Mouse (Mus musculus): ENCODE measurements around the gene Prrc2b. TPM values are rescaled to one million over a fixed set of nuclear protein-coding genes. Genes with fewer than 3 reads are reported as not detected.

The Prrc2b gene
- polyA plus RNA-seq, 1 experiment from 2014 or later: 61.6 TPM

DNA sequence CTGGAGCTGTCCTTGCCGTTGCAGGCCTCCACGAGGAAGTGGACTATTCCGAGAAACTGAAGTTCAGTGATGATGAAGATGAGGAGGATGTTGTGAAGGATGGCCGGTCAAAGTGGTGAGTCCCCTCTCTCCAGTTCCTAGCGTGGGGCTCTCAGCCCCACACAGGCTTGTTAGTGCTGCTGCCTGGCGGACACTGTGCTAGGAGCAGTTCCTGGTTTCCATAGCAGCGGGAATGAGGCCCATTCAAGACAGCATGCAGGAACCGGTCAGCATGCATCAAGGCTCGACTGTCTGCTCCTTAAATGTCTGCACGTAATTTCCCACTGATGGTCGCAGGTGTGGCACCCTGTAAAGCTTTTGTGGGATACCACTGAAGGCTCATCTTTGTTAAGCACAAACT is 48.1 kb downstream of the Prrc2b start:
- Histone ChIP-seq H3K4me2 (no peak overlapping the region), H3K9me3 (no peaks in the 10 kb centered on the region), H3K4me3 (no peak overlapping the region), H3K36me3 (peaks cover 100% of the 10 kb centered on the region), H3K9ac (no peak overlapping the region), H3K4me1 (replicated peaks) (peaks cover 8% of the 10 kb centered on the region; the same call in 1 of the 2 replicates), H3K27me3 (no peaks in the 10 kb centered on the region), H3K27ac (replicated peaks) (no peak overlapping the region)
- WGBS: 69% methylated on average over 11 of the region's 11 CpGs
- ATAC-seq (ENCODE audit: low read depth): no peak

DNA sequence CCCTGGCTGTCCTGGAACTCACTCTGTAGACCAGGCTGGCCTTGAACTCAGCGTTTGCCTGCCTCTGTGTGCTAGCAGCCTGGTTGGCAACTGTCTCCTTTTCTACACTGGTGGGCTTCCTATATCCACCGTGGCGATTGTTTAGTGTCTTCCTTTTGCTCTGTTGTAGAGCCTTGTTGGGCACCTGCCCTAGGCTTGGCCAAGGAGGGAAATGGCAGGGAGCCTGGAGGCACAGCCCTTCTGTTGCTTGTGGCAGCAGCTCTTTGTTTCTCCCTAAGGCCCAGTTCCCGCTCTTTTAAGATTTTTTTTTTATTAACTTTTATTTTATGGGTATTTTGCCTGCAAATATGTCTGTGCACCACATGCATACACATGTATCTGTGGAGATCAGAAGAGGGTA is 49.2 kb downstream of the Prrc2b start:
- Histone ChIP-seq H3K4me3 (no peak overlapping the region), H3K4me2 (no peak overlapping the region), H3K27me3 (no peaks in the 10 kb centered on the region), H3K27ac (replicated peaks) (no peak overlapping the region), H3K9ac (no peak overlapping the region), H3K36me3 (peaks cover 100% of the 10 kb centered on the region), H3K4me1 (replicated peaks) (peaks cover 8% of the 10 kb centered on the region; the same call in 1 of the 2 replicates), H3K9me3 (no peaks in the 10 kb centered on the region)
- 92% methylated on average over 4 of the region's 4 CpGs for WGBS
- ATAC-seq (ENCODE audit: low read depth): no peak

DNA sequence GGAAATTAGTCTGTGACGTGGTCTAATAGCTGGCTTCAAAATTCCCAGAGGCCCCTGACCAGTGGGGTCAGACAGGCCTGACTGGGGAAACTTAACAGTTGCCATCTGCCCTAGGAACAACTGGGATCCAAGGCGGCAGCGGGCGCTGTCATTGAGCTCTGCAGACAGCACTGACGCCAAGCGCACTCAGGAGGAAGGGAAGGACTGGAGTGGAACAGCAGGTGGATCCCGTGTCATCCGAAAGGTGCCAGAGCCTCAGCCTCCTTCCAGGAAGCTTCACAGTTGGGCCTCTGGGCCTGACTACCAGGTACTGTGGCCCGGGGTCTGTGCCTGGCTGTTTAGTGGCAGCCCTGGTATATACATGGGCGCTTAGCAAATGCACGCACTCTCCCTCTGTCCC is 49.8 kb downstream of the Prrc2b start:
- peak overlapping the region; percentile 54 for H3K27ac ChIP-seq (replicated peaks)
- H3K9ac ChIP-seq: no peak overlapping the region
- no peak for ATAC-seq (ENCODE audit: low read depth)
- H3K4me1 ChIP-seq (replicated peaks): peaks cover 8% of the 10 kb centered on the region; the same call in 1 of the 2 replicates
- H3K4me2 ChIP-seq: no peak overlapping the region
- H3K9me3 ChIP-seq: no peaks in the 10 kb centered on the region
- H3K4me3 ChIP-seq: no peak overlapping the region
- H3K36me3 ChIP-seq: peaks cover 100% of the 10 kb centered on the region
- 90% methylated on average over 11 of the region's 11 CpGs for WGBS
- H3K27me3 ChIP-seq: no peaks in the 10 kb centered on the region

DNA sequence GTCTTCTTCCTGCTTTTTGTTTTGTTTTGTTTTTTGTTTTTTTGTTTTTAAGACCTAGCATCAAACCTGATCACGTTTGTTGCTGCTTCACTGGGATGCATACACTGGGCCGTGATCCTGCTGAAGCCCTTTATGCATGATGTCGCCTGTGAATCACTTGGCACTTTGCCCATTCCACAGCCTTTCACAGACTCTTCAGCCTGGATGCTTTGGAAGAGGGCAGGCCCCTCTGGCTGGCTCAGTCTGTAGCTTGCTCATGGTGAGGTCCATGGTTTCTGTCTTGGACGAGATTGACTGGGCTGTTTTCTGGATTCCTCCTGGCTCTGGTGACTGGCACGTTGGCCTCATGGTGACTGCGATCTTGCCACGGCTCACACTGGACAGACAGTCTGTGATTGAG is 50.6 kb downstream of the Prrc2b start:
- H3K4me1 ChIP-seq (replicated peaks): peaks cover 8% of the 10 kb centered on the region; the same call in 1 of the 2 replicates
- 61% methylated on average over 7 of the region's 7 CpGs for WGBS
- peak overlapping the region; percentile 54; the same call in 1 of the 2 replicates for H3K27ac ChIP-seq (replicated peaks)
- H3K27me3 ChIP-seq: no peaks in the 10 kb centered on the region
- no peak overlapping the region for H3K9ac ChIP-seq
- H3K4me3 ChIP-seq: no peak overlapping the region
- no peaks in the 10 kb centered on the region for H3K9me3 ChIP-seq
- ATAC-seq (ENCODE audit: low read depth): peak; percentile 67; the same call in 1 of the 2 replicates
- no peak overlapping the region for H3K4me2 ChIP-seq
- peaks cover 100% of the 10 kb centered on the region for H3K36me3 ChIP-seq

DNA sequence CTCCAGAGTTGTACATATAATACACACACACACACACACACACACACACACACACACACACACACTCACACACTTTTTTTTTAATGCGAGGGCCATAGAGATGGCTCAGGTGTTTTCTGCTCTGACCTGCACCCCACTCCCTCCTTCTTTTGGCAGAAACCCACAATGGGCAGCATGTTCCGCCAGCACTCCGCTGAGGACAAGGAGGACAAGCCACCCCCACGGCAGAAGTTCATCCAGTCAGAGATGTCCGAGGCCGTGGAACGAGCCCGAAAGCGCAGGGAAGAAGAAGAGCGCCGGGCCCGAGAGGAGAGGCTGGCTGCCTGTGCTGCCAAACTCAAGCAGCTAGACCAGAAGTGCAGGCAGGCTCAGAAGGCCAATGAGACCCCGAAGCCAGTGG is 53.0 kb downstream of the Prrc2b start:
- Histone ChIP-seq H3K27ac (replicated peaks) (no peak overlapping the region), H3K4me1 (replicated peaks) (peaks cover 8% of the 10 kb centered on the region; the same call in 1 of the 2 replicates), H3K27me3 (no peaks in the 10 kb centered on the region), H3K36me3 (peaks cover 100% of the 10 kb centered on the region), H3K4me3 (no peak overlapping the region), H3K9ac (no peak overlapping the region), H3K4me2 (no peak overlapping the region), H3K9me3 (no peaks in the 10 kb centered on the region)
- ATAC-seq (ENCODE audit: low read depth): no peak
- WGBS: 94% methylated on average over 13 of the region's 13 CpGs

DNA sequence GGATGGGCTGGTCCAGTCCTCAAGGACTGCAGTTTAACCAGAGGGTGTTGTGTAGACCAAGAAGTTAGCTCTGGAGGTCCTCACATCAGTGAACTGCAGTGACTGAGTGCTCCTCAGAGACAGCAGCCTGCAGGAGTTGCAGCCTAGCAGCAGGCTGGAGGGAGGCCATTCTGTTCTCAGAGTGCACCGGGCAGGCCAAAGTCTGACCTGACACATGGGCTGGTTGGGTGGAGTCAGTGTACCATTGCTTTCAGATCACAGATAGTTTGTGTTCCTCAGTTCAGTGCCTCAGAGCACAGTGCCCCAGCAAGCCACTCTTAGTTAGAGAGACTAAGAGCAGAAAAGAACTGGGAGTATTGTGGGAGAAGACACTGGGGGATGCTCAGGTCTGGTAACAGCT is 56.8 kb downstream of the Prrc2b start:
- Histone ChIP-seq H3K4me1 (replicated peaks) (peaks cover under 1% of the 10 kb centered on the region; the same call in 1 of the 2 replicates), H3K9ac (no peak overlapping the region), H3K27me3 (no peaks in the 10 kb centered on the region), H3K4me2 (no peak overlapping the region), H3K4me3 (no peak overlapping the region), H3K9me3 (no peaks in the 10 kb centered on the region), H3K27ac (replicated peaks) (no peak overlapping the region), H3K36me3 (peaks cover 100% of the 10 kb centered on the region)
- 96% methylated on average over 1 of the region's 1 CpGs for WGBS
- no peak for ATAC-seq (ENCODE audit: low read depth)

DNA sequence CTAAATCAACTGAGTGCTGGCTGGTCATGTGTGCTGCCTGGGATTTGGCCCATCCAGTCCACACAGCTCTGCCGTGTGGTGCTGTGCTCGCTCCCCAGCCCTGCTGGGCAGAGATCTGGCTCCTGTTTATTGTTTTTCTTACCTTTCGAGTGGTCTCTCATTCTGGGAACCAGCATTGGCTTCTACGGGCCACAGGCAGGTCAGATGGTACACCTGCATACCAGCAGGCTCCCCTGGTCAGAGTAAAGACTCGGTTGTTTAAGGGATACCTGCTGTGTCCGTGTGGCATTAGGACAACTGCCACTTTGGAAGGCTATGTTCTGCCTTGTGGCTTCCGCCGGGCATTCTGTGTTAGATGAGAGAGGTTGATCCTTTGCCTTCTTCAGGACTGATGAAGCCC is 60.8 kb downstream of the Prrc2b start:
- Histone ChIP-seq H3K36me3 (peaks cover 100% of the 10 kb centered on the region), H3K4me3 (no peak overlapping the region), H3K9ac (no peak overlapping the region; the same call in 1 of the 2 replicates), H3K9me3 (no peaks in the 10 kb centered on the region), H3K27ac (replicated peaks) (peak overlapping the region; percentile 42; the same call in 1 of the 2 replicates), H3K4me1 (replicated peaks) (peaks cover 9% of the 10 kb centered on the region), H3K4me2 (no peak overlapping the region), H3K27me3 (no peaks in the 10 kb centered on the region)
- no peak for ATAC-seq (ENCODE audit: low read depth)
- 92% methylated on average over 8 of the region's 8 CpGs for WGBS

DNA sequence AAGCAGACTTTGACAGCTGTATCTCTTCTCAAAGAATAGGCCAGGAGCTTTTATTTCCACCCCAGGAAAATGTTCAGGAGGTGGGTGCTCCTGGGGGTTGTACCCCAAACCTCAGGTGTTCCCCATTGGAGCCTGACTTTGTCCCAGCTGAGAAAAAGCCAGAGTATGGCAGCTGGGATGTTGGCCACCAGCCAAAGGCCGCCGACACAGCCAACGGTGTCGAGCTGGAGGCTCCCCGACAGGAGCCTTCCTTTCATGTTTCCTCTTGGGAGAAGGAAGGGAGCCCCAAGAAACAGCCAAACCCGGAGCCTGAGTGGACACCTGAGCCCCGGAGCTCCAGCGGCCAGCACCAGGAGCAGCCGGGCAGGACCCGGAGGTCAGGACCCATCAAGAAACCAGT is 62.1 kb downstream of the Prrc2b start:
- Histone ChIP-seq H3K27ac (replicated peaks) (peak overlapping the region; percentile 65), H3K4me1 (replicated peaks) (peaks cover 9% of the 10 kb centered on the region), H3K9ac (0 out of 2 replicates have a peak overlapping the region, but pooled peaks have one; percentile 5), H3K4me3 (no peak overlapping the region), H3K9me3 (no peaks in the 10 kb centered on the region), H3K36me3 (peaks cover 100% of the 10 kb centered on the region), H3K27me3 (no peaks in the 10 kb centered on the region), H3K4me2 (no peak overlapping the region)
- WGBS: 56% methylated on average over 10 of the region's 10 CpGs
- ATAC-seq (ENCODE audit: low read depth): no peak

DNA sequence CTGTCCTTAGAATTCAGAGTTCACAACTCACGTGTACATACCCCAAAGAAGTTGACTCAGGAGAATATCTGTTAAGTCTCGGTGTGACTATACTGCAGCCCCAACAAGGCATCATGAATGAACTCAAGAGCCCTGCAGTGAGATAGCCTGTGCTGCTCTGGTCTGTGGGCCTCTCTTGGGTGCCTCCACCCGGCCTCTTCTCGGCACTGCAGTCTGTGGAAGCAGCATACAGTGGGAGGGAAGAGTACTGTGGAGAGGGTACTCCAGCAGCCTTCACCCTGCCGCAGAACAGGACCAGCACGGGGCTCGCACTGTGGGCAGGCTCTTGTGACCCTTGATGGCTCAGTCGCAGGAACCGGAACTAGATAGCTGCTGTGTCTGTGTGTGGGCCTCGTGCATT is 64.7 kb downstream of the Prrc2b start:
- Histone ChIP-seq H3K4me3 (no peak overlapping the region), H3K9ac (no peak overlapping the region), H3K27me3 (no peaks in the 10 kb centered on the region), H3K4me2 (no peak overlapping the region), H3K4me1 (replicated peaks) (peaks cover 9% of the 10 kb centered on the region), H3K9me3 (no peaks in the 10 kb centered on the region), H3K36me3 (peaks cover 100% of the 10 kb centered on the region), H3K27ac (replicated peaks) (no peak overlapping the region)
- WGBS: 94% methylated on average over 10 of the region's 10 CpGs
- ATAC-seq (ENCODE audit: low read depth): no peak

DNA sequence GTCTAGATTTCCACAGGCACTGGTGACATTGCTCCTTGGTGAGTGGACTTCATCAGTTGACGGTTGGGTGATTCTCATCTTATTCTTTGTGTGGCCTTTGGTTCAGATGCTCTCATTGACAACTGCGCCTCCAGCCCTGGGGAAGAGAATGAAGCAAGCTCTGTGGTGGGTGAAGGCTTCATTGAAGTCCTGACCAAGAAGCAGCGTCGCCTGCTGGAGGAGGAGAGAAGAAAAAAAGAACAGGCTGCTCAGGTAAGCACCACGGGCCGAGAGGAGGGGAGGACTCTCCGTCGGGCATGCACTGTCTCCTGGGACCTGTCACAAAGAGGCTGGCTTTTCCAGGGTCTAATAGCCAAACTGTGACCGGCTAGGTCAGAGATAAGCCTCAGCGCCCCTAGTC is 65.6 kb downstream of the Prrc2b start:
- Histone ChIP-seq H3K4me2 (no peak overlapping the region), H3K9ac (no peak overlapping the region), H3K4me1 (replicated peaks) (peaks cover 9% of the 10 kb centered on the region), H3K36me3 (peaks cover 100% of the 10 kb centered on the region), H3K4me3 (no peak overlapping the region), H3K9me3 (no peaks in the 10 kb centered on the region), H3K27ac (replicated peaks) (no peak overlapping the region), H3K27me3 (no peaks in the 10 kb centered on the region)
- no peak for ATAC-seq (ENCODE audit: low read depth)
- 91% methylated on average over 10 of the region's 10 CpGs for WGBS

DNA sequence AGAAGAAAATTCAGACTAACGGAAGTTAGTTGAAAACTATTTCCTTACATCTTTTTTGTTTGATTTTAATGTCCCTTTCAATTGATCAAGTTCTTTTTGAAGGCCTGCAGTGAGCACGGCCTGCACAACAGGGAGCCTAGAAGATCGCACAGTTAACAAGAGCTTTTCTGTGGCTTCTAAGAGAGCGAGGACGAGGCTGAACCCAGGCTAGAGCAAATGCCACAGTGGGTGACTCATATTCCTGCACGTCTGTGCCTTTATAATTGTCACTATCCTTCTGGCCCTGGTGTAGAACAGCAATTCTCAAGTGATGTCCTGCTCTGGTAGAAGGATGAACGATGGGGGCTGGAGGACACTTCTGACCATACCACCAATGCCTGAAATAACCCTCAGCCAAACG is 66.8 kb downstream of the Prrc2b start:
- no peak overlapping the region for H3K9ac ChIP-seq
- H3K36me3 ChIP-seq: peaks cover 100% of the 10 kb centered on the region
- H3K9me3 ChIP-seq: no peaks in the 10 kb centered on the region
- no peak overlapping the region for H3K4me2 ChIP-seq
- no peak overlapping the region for H3K4me3 ChIP-seq
- H3K4me1 ChIP-seq (replicated peaks): peaks cover 8% of the 10 kb centered on the region
- WGBS: 90% methylated on average over 8 of the region's 8 CpGs
- ATAC-seq (ENCODE audit: low read depth): no peak
- no peak overlapping the region for H3K27ac ChIP-seq (replicated peaks)
- no peaks in the 10 kb centered on the region for H3K27me3 ChIP-seq

DNA sequence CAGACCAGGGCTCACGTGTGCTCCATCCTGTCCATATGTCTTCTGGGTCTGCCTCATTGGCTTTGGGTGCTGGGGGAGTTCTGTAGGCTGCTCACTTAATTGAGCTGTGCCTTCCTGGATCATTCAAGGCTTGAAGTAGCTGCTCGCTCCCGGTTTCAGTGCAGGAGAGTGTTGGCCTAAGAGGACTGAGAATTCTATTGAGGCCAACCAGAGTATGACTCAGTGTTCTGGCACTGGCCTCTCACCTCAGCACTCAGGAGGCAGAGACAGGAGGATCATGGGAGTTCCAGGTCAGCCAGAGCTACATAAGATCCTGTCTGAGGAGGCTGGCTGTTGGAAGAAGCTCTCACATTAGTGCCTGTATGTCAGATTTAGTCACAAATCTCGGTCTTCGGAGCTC is 67.2 kb downstream of the Prrc2b start:
- no peaks in the 10 kb centered on the region for H3K27me3 ChIP-seq
- no peak overlapping the region for H3K9ac ChIP-seq
- no peak overlapping the region for H3K4me2 ChIP-seq
- H3K4me3 ChIP-seq: no peak overlapping the region
- peaks cover 4% of the 10 kb centered on the region; the same call in 1 of the 2 replicates for H3K4me1 ChIP-seq (replicated peaks)
- no peak for ATAC-seq (ENCODE audit: low read depth)
- WGBS: 90% methylated on average over 5 of the region's 5 CpGs
- H3K9me3 ChIP-seq: no peaks in the 10 kb centered on the region
- H3K36me3 ChIP-seq: peaks cover 100% of the 10 kb centered on the region
- no peak overlapping the region for H3K27ac ChIP-seq (replicated peaks)

Data from neural tube, embryonic 13.5 days (tissue).